Mouse (Mus musculus) heart, embryonic 10.5 days (tissue): Measurements from ENCODE around the gene Elmo1. TPM values are rescaled to one million over a fixed set of nuclear protein-coding genes. Genes with fewer than 3 reads are reported as not detected.

Experiments used
- DNase-seq: peaks from one replicate; pipeline ENCODE4 v3.0.0-alpha.2; 2017; ENCODE audit warnings: low spot score
- H3K27ac ChIP-seq: fragments of 300-500 bp; sonication (generic); 2 replicates; pipeline ENCODE4 v1.5.1; 2016; ENCODE audit warnings: mild to moderate bottlenecking
- H3K27me3 ChIP-seq: fragments of 300-500 bp; sonication (generic); 2 replicates; pipeline ENCODE4 v1.6.1; 2016; ENCODE audit warnings: mild to moderate bottlenecking; ENCODE audit not compliant: poor library complexity, insufficient read depth, severe bottlenecking
- H3K36me3 ChIP-seq: fragments of 300-500 bp; sonication (generic); 2 replicates; pipeline ENCODE4 v1.6.1; 2016; ENCODE audit warnings: mild to moderate bottlenecking, moderate library complexity
- H3K4me1 ChIP-seq: fragments of 300-500 bp; sonication (generic); 2 replicates; pipeline ENCODE4 v1.6.1; 2016; ENCODE audit warnings: mild to moderate bottlenecking
- H3K4me3 ChIP-seq: fragments of 300-500 bp; sonication (generic); 2 replicates; pipeline ENCODE4 v1.5.1; 2016; ENCODE audit warnings: mild to moderate bottlenecking, moderate library complexity
- H3K9me3 ChIP-seq: fragments of 300-500 bp; sonication (generic); 2 replicates; pipeline ENCODE4 v1.6.1; 2016; ENCODE audit warnings: mild to moderate bottlenecking, moderate library complexity
- WGBS: fragments of 180-500 bp; shearing (Covaris S2); methylation state at CpG from one replicate; pipeline ENCODE4 v1.1.7; 2016; 5-methylcytosine and 5-hydroxymethylcytosine counted together
- polyA plus RNA-seq: library from polyadenylated mRNA; unstranded; fragments of >200 nt; fragmentation: Nextera tagmentation; extraction: Ambion mirVana; gene quantifications from 2 replicates; pipeline ENCODE4 v1.2.1, GENCODE M21; 2016

Elmo1 gene
- polyA plus RNA-seq, 1 experiment from 2014 or later: 9.4 TPM

DNA sequence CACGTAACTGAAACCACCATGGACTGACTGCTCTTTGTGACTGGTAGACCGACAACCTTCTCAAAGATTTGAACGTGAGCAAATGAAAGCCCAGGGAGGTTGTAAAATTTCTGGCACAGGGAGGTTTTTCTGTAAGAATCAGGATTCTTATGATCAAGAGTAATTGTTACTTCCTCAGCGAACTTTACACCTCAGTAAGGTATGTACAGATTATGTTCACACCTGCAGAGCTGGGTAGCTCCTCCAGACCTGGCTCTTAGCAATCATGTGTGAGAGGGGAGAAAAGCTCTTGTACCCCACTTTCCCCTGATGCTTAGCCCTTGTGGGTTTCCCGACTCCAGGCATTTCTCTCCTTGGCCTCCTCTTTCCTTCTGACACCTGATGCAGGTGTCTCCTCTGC lies 123.5 kb downstream of the Elmo1 start:
- Histone ChIP-seq H3K36me3 (no peaks in the 10 kb centered on the region), H3K27me3 (no peaks in the 10 kb centered on the region), H3K27ac (no peak overlapping the region), H3K9me3 (no peaks in the 10 kb centered on the region), H3K4me1 (0 out of 2 replicates have a peak, but pooled peaks cover 2% of the 10 kb centered on the region), H3K4me3 (no peak overlapping the region)
- WGBS: 84% methylated on average over 5 of the region's 5 CpGs
- DNase-seq: no peak

DNA sequence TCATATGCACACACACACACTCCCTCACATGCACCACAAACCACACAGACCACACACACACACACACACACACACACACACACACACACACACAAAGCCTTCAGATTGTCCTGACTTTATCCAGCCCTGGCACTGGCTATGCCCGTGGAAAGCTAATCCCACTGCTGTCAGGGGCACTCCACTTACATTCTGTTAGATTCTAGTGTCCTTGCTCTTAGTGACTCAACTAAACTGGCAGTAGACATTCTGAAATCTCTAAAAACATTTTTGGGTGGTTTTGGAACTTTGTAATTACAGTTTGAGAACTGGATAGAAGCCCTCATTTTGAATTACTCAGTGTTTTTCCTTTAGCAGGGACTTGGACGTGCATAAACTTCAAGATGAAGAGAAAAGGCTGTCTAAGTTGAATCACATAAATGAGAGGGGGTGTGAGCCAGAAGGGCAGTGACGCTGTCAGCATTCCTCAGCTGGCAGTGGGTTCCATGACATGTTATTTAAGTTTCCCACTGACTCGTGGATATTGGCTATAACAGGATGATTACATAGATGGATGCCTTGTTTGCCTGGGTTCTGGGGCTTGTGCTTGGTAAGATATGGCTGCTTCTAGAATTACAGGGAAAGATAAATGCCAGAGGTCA lies 127.2 kb downstream of the Elmo1 start:
- WGBS: 57% methylated on average over 4 of the region's 4 CpGs

DNA sequence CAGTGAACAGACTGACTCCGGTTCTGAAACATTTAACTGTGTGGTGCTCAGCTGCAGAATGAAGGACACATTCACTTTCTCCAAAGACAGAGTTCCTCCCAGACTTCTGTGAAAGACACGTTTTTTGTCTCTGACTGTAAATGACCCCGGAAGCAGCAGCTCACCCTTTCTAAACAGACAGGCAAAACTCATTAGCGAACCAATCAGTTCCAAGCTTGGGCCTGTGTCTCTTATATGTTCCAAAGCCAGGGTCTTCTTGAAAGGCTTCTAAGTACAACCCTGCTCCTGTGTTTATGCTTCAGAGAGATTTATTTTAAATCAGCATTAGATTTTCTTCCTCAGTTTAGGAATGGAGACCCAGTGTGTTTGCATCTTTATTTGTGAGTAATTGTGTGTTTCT lies 127.7 kb downstream of the Elmo1 start:
- Histone ChIP-seq H3K9me3 (no peaks in the 10 kb centered on the region), H3K36me3 (no peaks in the 10 kb centered on the region), H3K27ac (no peak overlapping the region), H3K4me1 (0 out of 2 replicates have a peak, but pooled peaks cover 2% of the 10 kb centered on the region), H3K27me3 (no peaks in the 10 kb centered on the region), H3K4me3 (no peak overlapping the region)
- WGBS: 59% methylated on average over 4 of the region's 4 CpGs
- no peak for DNase-seq

More for the DNA sequence above, 127.2 kb downstream of the Elmo1 start:
- DNase-seq: peak; percentile 53
- Histone ChIP-seq H3K9me3 (no peaks in the 10 kb centered on the region), H3K4me1 (0 out of 2 replicates have a peak, but pooled peaks cover 2% of the 10 kb centered on the region), H3K4me3 (no peak overlapping the region), H3K27ac (no peak overlapping the region), H3K36me3 (no peaks in the 10 kb centered on the region), H3K27me3 (no peaks in the 10 kb centered on the region)

DNA sequence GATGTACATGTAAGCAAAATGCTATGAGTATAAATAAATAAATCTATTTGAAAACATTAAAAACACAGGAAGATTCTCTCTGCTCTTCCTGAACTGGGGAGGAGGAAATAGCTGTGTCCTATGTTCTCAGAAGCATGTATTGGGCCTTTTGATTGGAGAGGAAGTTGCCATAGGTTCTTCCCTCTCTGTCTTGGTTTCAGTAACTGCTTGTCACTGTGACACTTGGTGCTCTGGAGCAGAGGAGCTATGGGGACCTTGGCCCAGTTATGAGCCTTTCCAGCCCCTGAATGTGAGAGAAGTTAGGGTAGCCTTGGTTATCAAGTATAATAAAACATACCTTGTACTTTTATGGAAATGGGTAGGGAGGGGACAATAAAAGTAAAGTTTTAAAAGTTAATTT lies 130.0 kb downstream of the Elmo1 start:
- no peak for DNase-seq
- Histone ChIP-seq H3K36me3 (no peaks in the 10 kb centered on the region), H3K4me3 (no peak overlapping the region), H3K4me1 (no peaks in the 10 kb centered on the region), H3K27ac (no peak overlapping the region), H3K27me3 (no peaks in the 10 kb centered on the region), H3K9me3 (no peaks in the 10 kb centered on the region)

DNA sequence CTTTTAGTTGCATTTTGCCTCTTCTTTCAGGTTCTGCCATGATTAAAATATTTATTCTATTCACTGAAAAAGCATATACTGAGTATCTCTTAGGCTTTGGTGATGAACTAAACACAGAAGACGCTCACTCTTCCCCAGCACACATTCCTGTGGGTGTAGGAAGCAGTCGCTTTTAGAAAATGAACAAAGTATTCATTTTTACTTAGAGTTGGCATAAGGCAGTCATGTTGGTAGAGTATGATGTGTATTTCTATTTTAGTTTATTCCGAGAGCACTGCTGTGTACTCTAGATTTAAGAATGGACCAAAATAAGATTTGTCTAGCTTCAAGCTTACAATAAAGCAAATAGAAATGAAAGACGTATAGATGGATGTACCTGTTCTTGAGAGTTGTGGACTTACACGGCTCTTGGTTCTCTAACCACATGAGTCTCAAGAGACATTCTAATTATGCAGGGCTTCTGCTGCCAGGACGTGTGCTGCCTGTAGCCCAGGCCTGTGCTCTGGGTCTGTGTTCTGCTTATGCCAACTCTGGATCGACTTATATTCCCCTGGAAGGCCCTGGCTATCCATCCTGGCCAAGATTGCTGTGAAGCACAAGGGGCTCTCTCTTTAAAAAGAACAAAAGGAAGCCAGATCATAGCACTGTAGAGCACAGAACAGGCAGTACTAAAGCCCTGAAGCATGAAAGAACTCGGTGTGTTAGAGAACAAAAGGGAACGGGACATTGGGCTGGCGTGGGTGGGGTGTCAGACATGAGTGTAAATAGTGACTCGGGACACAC lies 137.7 kb downstream of the Elmo1 start:
- DNase-seq: no peak
- Histone ChIP-seq H3K27me3 (no peaks in the 10 kb centered on the region), H3K36me3 (no peaks in the 10 kb centered on the region), H3K27ac (no peak overlapping the region), H3K4me1 (peaks cover 6% of the 10 kb centered on the region; the same call in 1 of the 2 replicates), H3K4me3 (no peak overlapping the region), H3K9me3 (no peaks in the 10 kb centered on the region)
- 80% methylated on average over 11 of the region's 11 CpGs for WGBS

DNA sequence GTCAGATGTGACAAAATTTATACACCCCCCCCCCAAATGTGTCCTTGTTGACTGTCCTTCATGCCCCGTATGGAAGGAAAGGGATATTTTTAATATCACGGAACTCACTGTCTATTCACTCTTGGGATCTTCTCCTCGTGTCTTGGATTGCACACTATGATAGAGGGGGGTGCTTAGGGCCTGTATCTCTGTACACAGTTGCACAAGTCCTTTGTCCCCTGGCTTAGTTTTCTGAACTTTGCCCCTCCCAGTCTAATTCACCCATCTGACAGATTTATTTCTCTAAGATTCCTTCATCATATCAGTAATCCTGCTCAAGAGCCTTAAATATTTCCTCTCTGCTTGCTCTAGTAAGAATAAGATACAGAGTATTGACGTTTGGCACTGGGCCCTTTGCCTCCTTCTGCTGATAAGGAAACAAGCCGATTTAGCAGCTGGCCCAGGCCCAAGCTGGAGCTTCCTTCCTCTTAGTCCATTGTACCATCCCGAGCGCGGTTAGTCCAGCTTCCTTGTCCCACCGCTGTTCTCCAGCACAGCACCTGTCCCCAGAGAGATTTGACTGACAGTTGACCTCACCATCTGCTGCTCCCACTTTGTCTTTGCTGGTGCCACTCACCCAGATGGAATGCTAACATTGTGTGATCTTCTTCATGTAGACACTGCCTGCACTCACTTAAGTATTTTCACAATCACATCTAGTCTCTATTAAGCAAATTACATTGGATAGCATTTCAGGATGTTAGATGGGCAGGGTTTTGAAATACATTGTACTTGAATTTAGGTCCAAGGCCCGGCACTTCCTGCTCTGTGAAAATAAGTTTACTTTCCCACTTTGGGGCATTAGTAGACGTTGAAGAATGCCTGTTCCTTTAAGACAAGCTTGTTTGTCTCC lies 141.7 kb downstream of the Elmo1 start:
- no peak for DNase-seq
- 47% methylated on average over 11 of the region's 11 CpGs for WGBS

DNA sequence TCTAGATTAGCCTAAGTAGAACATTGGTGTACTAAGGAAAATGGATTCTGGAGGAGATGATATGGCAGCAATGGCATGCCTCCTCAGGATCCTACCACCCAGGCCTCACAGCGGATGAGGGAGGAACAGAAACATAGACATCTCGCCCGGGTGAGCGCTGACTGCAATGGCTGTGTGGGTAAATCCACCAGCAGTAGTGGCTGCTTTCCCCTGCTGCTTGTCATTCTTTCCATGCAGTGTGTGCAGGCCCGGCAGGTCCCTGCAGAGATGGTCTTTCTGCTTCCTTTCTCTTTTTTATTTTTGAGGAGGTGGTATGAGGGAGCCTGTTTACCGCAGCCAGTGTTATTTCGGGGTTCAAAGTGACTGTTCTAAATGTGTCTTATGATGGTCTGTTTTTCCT lies 143.3 kb downstream of the Elmo1 start:
- Histone ChIP-seq H3K4me3 (no peak overlapping the region), H3K36me3 (no peaks in the 10 kb centered on the region), H3K27me3 (no peaks in the 10 kb centered on the region), H3K9me3 (no peaks in the 10 kb centered on the region), H3K27ac (no peak overlapping the region), H3K4me1 (peaks cover 6% of the 10 kb centered on the region; the same call in 1 of the 2 replicates)
- 84% methylated on average over 7 of the region's 7 CpGs for WGBS
- no peak for DNase-seq

More for the DNA sequence above, 141.7 kb downstream of the Elmo1 start:
- H3K4me3 ChIP-seq: no peak overlapping the region
- no peaks in the 10 kb centered on the region for H3K27me3 ChIP-seq
- H3K4me1 ChIP-seq: peaks cover 6% of the 10 kb centered on the region; the same call in 1 of the 2 replicates
- no peak overlapping the region for H3K27ac ChIP-seq
- no peaks in the 10 kb centered on the region for H3K9me3 ChIP-seq
- H3K36me3 ChIP-seq: no peaks in the 10 kb centered on the region

DNA sequence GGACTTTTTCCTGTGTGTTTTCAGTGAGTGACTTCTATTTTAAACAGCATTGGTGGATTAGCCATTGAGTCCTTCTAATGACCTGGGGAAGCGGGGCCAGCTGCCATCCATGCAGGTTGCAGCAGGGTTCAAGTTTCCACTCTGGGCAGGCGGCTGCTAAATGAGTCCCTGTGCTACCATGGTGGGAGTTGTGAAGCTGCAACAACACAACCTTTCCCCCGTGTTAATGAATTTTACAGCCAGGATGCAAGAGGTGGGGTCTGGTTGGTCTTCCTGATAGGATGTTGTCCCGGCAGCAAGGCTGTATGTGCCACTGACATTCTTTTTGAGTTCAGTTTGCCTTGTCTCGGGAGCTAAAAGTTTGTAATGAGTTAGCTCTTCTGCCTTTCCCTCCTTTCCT lies 147.2 kb downstream of the Elmo1 start:
- Histone ChIP-seq H3K27ac (no peak overlapping the region), H3K4me1 (no peaks in the 10 kb centered on the region), H3K27me3 (no peaks in the 10 kb centered on the region), H3K36me3 (no peaks in the 10 kb centered on the region), H3K4me3 (no peak overlapping the region), H3K9me3 (no peaks in the 10 kb centered on the region)
- WGBS: 65% methylated on average over 5 of the region's 5 CpGs
- DNase-seq: no peak

DNA sequence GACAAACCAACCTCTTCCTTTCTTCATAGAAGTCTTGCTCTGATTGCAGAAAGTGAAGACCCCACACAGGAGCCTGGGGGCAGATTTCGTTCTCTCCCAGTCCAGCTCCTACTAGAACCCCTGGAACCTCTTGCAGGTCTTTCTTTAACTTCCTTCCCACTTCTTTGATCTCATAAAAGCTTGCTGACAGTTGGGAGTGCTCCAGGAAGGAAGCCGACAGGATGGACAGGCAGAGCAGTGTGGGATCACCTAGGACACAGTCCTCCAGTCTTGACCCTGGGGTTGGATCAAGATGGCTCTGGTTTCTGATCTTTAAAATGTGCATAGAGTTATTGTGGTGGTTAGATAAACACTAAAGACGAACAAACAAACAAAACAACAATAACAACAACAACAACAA lies 147.8 kb downstream of the Elmo1 start:
- Histone ChIP-seq H3K27ac (no peak overlapping the region), H3K4me3 (no peak overlapping the region), H3K27me3 (no peaks in the 10 kb centered on the region), H3K4me1 (no peaks in the 10 kb centered on the region), H3K9me3 (no peaks in the 10 kb centered on the region), H3K36me3 (no peaks in the 10 kb centered on the region)
- 33% methylated on average over 3 of the region's 3 CpGs for WGBS
- DNase-seq: no peak

DNA sequence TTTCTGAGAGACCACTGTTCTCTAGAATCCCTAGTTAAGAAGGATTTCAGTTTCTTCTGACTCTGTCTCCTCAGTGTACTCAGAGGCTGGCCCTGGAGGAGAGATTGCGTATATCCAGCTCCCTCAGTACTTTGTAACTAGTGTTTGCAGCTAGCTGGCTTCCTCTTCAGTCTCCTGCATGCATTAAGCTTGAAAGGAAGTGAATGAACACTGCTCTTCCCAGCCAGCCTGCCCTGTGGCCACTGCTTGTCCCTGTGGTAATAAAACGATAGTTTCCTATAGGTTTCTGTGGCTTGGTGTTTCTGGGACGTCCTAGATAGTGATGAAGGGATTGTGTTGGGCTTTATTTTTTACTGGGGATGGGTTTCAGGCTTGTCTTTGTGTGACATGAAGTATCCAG lies 148.3 kb downstream of the Elmo1 start:
- Histone ChIP-seq H3K4me3 (no peak overlapping the region), H3K4me1 (no peaks in the 10 kb centered on the region), H3K27me3 (no peaks in the 10 kb centered on the region), H3K27ac (no peak overlapping the region), H3K36me3 (no peaks in the 10 kb centered on the region), H3K9me3 (no peaks in the 10 kb centered on the region)
- no peak for DNase-seq
- 76% methylated on average over 3 of the region's 3 CpGs for WGBS

DNA sequence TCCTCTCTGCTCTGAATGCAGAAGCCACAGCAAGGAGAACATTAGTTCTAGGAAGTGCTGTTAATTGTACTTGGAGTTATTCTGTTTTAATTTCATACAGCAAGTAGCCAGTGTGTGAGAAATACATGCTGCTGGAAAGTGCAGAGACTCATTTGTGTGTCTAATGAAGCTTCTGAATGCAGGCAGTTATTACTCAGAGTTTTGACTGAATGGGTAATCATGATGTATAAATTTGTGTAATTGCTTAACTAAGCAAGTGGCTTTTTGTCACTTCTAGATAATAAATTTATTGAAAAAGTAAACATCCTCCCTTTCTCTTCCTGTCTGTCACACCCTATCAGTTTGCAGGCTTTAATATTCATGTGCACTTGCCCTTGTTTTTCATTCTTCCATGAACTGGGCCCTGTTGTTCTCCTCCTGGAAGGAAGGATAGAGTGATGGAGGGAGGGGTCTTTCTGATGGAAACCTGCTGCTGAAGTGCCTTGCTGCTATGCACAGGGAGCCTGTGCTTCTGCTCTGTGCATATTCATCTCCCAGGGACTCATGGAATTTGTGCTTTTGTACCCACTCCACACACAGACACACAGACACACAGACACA lies 159.8 kb downstream of the Elmo1 start:
- Histone ChIP-seq H3K27me3 (no peaks in the 10 kb centered on the region), H3K4me1 (no peaks in the 10 kb centered on the region), H3K27ac (no peak overlapping the region), H3K9me3 (no peaks in the 10 kb centered on the region), H3K4me3 (no peak overlapping the region), H3K36me3 (no peaks in the 10 kb centered on the region)
- no peak for DNase-seq

DNA sequence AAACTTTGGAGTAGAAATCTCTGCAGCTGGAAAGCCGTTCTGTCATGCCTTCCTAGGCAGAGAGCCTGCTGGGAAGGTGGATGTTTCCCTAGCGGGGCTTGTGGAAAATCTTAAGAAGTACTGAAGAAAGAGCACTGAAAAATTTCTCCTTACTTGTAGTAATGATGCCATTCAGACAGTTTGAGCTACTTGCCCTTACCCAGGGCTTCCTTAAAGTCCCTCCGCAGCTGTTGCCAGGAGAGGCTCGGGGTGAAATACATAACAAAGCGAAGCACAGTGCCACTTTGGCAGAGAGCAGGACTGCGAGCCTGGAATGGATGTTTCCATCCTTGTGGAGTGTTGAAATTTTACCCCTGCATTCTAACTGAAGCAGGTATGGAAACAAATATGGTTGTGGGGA lies 164.5 kb downstream of the Elmo1 start:
- Histone ChIP-seq H3K36me3 (no peaks in the 10 kb centered on the region), H3K27me3 (no peaks in the 10 kb centered on the region), H3K4me3 (no peak overlapping the region), H3K27ac (no peak overlapping the region; the same call in 1 of the 2 replicates), H3K4me1 (no peaks in the 10 kb centered on the region), H3K9me3 (no peaks in the 10 kb centered on the region)
- 78% methylated on average over 6 of the region's 6 CpGs for WGBS
- no peak for DNase-seq
